Mouse (Mus musculus): Measurements from ENCODE around the gene Catip. TPM values are rescaled to one million over a fixed set of nuclear protein-coding genes. Genes with fewer than 3 reads are reported as not detected.
"Not testable (repeated sequence)": the region's sequence is repeated elsewhere in the genome, so short reads cannot be mapped to it uniquely, and the experiment has no call there.

The Catip gene
- total and polyA plus RNA-seq, 2 experiments from 2014 or later: 0.61 TPM; not detected in 1

DNA sequence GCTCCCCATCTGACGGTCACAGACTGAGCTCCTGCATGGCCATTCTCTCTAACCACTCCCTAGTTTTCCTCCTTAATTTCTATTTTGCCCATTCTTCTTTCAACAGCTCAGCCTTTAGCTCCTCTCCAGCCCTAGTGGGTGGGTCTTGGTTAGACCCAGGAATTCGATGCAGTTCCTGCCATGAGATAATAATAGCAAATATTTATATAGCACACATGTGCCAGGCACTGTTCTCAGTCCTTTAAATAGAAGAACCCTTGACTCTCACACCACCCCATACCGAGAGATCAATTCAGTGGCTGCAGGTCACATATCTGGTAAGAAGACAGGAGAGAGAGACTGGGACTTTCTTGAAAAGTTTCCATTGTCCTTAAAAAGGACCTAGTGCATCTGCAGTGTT lies 40.5 kb upstream of the Catip start:
- no peak overlapping the region for H3K4me3 ChIP-seq (ENCODE audit: low read depth, low read length)
- H3K27ac ChIP-seq (ENCODE audit: low read depth): peak overlapping the region; percentile 38
- DNase-seq (ENCODE audit: low spot score) (no peak), ATAC-seq (ENCODE audit: insufficient read depth, low read depth) (0 out of 2 replicates have a peak, but pooled peaks have one; percentile 39)
- H3K27me3 ChIP-seq (ENCODE audit: control insufficient read depth, insufficient read depth, low read length): no peaks in the 10 kb centered on the region
- WGBS: 32% methylated on average over 3 of the region's 3 CpGs
- H3K9ac ChIP-seq (replicated peaks; ENCODE audit: low read depth, low read length): no peak overlapping the region
- no peaks in the 10 kb centered on the region for H3K36me3 ChIP-seq (replicated peaks; ENCODE audit: control insufficient read depth, insufficient read depth, low read length)
- TF ChIP-seq EP300 (IDR thresholded peaks at IDR 0.05; ENCODE audit: low read depth) (no peak), CTCF (IDR thresholded peaks at IDR 0.05; ENCODE audit: low read depth) (no peak)
- no peak overlapping the region for H3K4me2 ChIP-seq (ENCODE audit: low read depth, low read length)
- H3K9me3 ChIP-seq (replicated peaks; ENCODE audit: control insufficient read depth, low read length): no peaks in the 10 kb centered on the region
- peaks cover 14% of the 10 kb centered on the region for H3K4me1 ChIP-seq (ENCODE audit: control insufficient read depth, insufficient read depth)

DNA sequence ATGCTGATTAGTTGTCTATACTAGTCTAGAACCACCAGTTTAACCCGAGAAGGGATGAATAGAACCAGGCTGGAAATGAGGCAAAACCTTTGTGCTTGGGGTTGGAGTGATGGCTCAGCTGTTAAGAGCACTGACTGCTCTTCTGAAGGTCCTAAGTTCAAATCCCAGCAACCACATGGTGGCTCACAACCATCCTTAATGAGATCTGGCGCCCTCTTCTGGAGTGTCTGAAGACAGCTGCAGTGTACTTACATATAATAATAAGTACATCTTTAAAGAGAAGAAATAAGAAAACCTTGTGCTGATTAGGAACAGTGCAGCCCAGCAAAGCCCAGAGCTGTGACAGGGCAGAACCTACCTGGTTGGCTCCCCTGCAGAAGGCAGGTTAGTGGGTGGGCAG lies 35.0 kb upstream of the Catip start:
- H3K4me2 ChIP-seq (ENCODE audit: low read depth, low read length); ATAC-seq (ENCODE audit: insufficient read depth, low read depth); H3K27ac ChIP-seq (ENCODE audit: low read depth); H3K4me3 ChIP-seq (ENCODE audit: low read depth, low read length); H3K36me3 ChIP-seq (replicated peaks; ENCODE audit: control insufficient read depth, insufficient read depth, low read length); H3K9me3 ChIP-seq (replicated peaks; ENCODE audit: control insufficient read depth, low read length); DNase-seq (ENCODE audit: low spot score); H3K9ac ChIP-seq (replicated peaks; ENCODE audit: low read depth, low read length); H3K27me3 ChIP-seq (ENCODE audit: control insufficient read depth, insufficient read depth, low read length): not testable (repeated sequence)
- WGBS: 81% methylated on average over 2 of the region's 2 CpGs
- H3K4me1 ChIP-seq (ENCODE audit: control insufficient read depth, insufficient read depth): peaks cover 20% of the 10 kb centered on the region

DNA sequence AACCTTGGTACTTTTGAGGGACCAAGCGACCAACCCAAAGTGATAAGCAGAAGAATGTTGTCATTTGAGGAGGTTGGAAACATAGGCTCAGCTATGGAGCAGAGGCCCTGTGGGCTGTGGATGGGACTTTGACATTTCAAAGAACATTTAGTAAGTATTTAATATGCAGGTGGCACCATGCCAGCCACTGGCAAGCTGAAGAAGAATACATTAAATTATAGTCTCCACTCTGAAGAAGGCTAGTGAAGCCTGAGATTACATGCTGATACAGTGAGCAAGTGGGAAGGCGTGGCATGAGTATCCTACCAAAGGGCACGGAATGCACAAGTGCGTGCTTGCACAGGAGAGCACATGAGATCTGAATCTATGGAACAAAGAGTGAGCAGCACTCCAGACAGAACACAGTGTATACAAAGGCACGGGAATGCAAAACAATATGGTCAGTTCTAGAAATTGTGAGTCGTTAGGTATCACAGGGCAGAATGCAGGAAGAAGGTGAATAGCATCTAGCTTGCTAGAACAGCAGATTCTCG lies 31.9 kb upstream of the Catip start:
- no peak for ATAC-seq (ENCODE audit: insufficient read depth, low read depth)
- Histone ChIP-seq H3K4me1 (ENCODE audit: control insufficient read depth, insufficient read depth) (peaks cover 35% of the 10 kb centered on the region), H3K27me3 (ENCODE audit: control insufficient read depth, insufficient read depth, low read length) (no peaks in the 10 kb centered on the region), H3K4me3 (ENCODE audit: low read depth, low read length) (no peak overlapping the region), H3K36me3 (replicated peaks; ENCODE audit: control insufficient read depth, insufficient read depth, low read length) (peaks cover 5% of the 10 kb centered on the region; the same call in 1 of the 2 replicates), H3K27ac (ENCODE audit: low read depth) (peak overlapping the region; percentile 75), H3K9ac (replicated peaks; ENCODE audit: low read depth, low read length) (no peak overlapping the region), H3K9me3 (replicated peaks; ENCODE audit: control insufficient read depth, low read length) (no peaks in the 10 kb centered on the region), H3K4me2 (ENCODE audit: low read depth, low read length) (no peak overlapping the region)
- no peak for DNase-seq (ENCODE audit: low spot score)
- 63% methylated on average over 7 of the region's 7 CpGs for WGBS
- TF ChIP-seq EP300 (IDR thresholded peaks at IDR 0.05; ENCODE audit: low read depth) (no peak), CTCF (IDR thresholded peaks at IDR 0.05; ENCODE audit: low read depth) (no peak)

DNA sequence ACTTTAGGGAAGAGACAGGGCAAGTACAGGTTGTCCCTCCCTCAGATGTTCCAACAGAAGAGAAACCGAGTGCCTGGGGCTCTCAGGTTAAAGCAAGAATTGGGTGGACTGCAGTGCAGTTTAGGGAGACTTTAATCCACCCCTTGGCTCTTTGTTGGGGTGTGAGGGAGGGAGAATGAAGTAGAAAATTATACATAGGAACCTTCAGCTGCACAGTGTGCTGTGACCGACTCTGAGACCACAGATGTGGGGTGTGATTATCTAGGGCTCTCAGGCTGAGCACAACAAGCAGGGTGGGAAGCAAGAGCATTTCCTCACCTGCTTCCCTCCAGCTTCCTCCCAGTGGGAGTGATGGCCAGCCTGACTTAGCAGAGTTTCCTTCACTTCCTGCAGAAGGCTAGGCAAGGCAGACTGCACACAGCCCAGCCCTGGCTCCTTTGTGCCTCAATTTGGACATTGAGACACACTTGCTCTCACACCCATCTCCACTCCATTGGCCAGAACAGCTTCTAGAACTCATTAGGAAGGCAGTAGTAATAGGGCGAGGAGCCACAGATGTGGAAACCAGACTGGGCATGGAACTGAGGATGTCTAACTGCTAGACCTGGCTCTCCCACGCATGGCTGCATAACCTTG lies 30.7 kb upstream of the Catip start:
- Histone ChIP-seq H3K4me1 (ENCODE audit: control insufficient read depth, insufficient read depth) (peaks cover 46% of the 10 kb centered on the region), H3K27me3 (ENCODE audit: control insufficient read depth, insufficient read depth, low read length) (no peaks in the 10 kb centered on the region), H3K36me3 (replicated peaks; ENCODE audit: control insufficient read depth, insufficient read depth, low read length) (peaks cover 5% of the 10 kb centered on the region; the same call in 1 of the 2 replicates), H3K9ac (replicated peaks; ENCODE audit: low read depth, low read length) (no peak overlapping the region), H3K9me3 (replicated peaks; ENCODE audit: control insufficient read depth, low read length) (no peaks in the 10 kb centered on the region), H3K4me3 (ENCODE audit: low read depth, low read length) (no peak overlapping the region), H3K27ac (ENCODE audit: low read depth) (peak overlapping the region; percentile 75), H3K4me2 (ENCODE audit: low read depth, low read length) (no peak overlapping the region)
- TF ChIP-seq EP300 (IDR thresholded peaks at IDR 0.05; ENCODE audit: low read depth) (no peak; the same call in 1 of the 2 replicates), CTCF (IDR thresholded peaks at IDR 0.05; ENCODE audit: low read depth) (no peak)
- ATAC-seq (ENCODE audit: insufficient read depth, low read depth) (peak; percentile 16), DNase-seq (ENCODE audit: low spot score) (no peak)
- 50% methylated on average over 4 of the region's 4 CpGs for WGBS

DNA sequence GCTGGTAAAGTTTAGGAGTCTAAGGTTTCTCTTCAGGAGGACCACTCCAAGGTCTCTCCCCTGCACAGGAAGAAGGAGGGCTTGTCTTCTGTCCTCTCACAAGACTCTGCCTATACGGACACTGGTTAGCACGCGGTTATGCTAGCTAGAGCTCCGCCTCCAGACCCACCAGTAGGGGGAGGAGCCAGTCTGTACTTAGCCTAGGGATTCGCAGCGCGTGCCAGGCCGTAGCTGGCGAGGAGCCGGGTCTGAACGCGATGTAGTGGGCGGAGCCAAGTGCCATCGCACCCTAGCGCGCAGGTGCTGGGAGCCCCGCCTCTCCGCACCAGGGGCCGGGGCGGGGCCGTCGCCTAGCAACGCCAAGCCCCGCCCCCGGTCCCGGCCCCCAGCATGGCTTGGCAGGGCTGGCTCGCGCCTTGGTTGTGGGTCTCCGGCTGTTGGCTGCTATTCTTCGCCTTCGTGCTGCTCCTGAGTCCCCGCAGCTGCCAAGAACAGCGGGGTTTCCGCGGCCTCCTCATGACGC lies 29.6 kb upstream of the Catip start:
- Histone ChIP-seq H3K9ac (replicated peaks; ENCODE audit: low read depth, low read length) (peak overlapping the region; percentile 42), H3K4me1 (ENCODE audit: control insufficient read depth, insufficient read depth) (peaks cover 56% of the 10 kb centered on the region)

More for the DNA sequence above, 29.6 kb upstream of the Catip start:
- ATAC-seq (ENCODE audit: insufficient read depth, low read depth) (peak; percentile 91), DNase-seq (ENCODE audit: low spot score) (peak; percentile 97)
- Histone ChIP-seq H3K36me3 (replicated peaks; ENCODE audit: control insufficient read depth, insufficient read depth, low read length) (peaks cover 5% of the 10 kb centered on the region; the same call in 1 of the 2 replicates), H3K4me3 (ENCODE audit: low read depth, low read length) (peak overlapping the region; percentile 46), H3K27me3 (ENCODE audit: control insufficient read depth, insufficient read depth, low read length) (no peaks in the 10 kb centered on the region), H3K9me3 (replicated peaks; ENCODE audit: control insufficient read depth, low read length) (no peaks in the 10 kb centered on the region), H3K27ac (ENCODE audit: low read depth) (peak overlapping the region; percentile 75), H3K4me2 (ENCODE audit: low read depth, low read length) (peak overlapping the region; percentile 77)
- peak; percentile 64 for TF ChIP-seq CTCF (IDR thresholded peaks at IDR 0.05; ENCODE audit: low read depth)
- no peak for TF ChIP-seq EP300 (IDR thresholded peaks at IDR 0.05; ENCODE audit: low read depth)
- WGBS: under 1% methylated on average over 36 of the region's 36 CpGs
